Mouse (Mus musculus) heart, embryonic 13.5 days (tissue): ENCODE data around the gene Rad51b. TPM values are rescaled to one million over a fixed set of nuclear protein-coding genes. Genes with fewer than 3 reads are reported as not detected.

ENCODE experiments used
- ATAC-seq: fragments of 200-750 bp; cut with Nextera tagmentation; 2 replicates; pipeline ENCODE4 v1.8.0; 2017; ENCODE audit warnings: moderate TSS enrichment; ENCODE audit not compliant: insufficient number of reproducible peaks, low FRiP score, low TSS enrichment; ENCODE audit errors: extremely low read depth
- H3K27ac ChIP-seq: fragments of 300-500 bp; sonication (generic); replicated peaks from 2 replicates; pipeline ENCODE4 v1.5.1; 2015; ENCODE audit warnings: moderate library complexity, mild to moderate bottlenecking, inconsistent platforms
- H3K27me3 ChIP-seq: fragments of 300-500 bp; sonication (generic); replicated peaks from 2 replicates; pipeline ENCODE4 v1.6.1; 2015; ENCODE audit warnings: mild to moderate bottlenecking, inconsistent platforms
- H3K36me3 ChIP-seq: fragments of 300-500 bp; sonication (generic); 2 replicates; pipeline ENCODE4 v1.6.1; 2015; ENCODE audit warnings: mild to moderate bottlenecking, inconsistent platforms
- H3K4me1 ChIP-seq: fragments of 300-500 bp; sonication (generic); 2 replicates; pipeline ENCODE4 v1.6.1; 2015; ENCODE audit warnings: inconsistent platforms
- H3K4me2 ChIP-seq: fragments of 300-500 bp; sonication (generic); 2 replicates; pipeline ENCODE4 v1.6.1; 2015; ENCODE audit warnings: inconsistent platforms, mild to moderate bottlenecking, moderate library complexity
- H3K4me3 ChIP-seq: fragments of 300-500 bp; sonication (generic); 2 replicates; pipeline ENCODE4 v1.5.1; 2015; ENCODE audit warnings: moderate library complexity, mild to moderate bottlenecking, inconsistent platforms
- H3K9ac ChIP-seq: fragments of 300-500 bp; sonication (generic); 2 replicates; pipeline ENCODE4 v1.6.1; 2015; ENCODE audit warnings: inconsistent platforms, mild to moderate bottlenecking, moderate library complexity
- H3K9me3 ChIP-seq: fragments of 300-500 bp; sonication (generic); 2 replicates; pipeline ENCODE4 v1.6.1; 2016; ENCODE audit warnings: inconsistent platforms
- WGBS: fragments of 180-500 bp; shearing (Covaris S2); methylation state at CpG from one replicate; pipeline ENCODE4 v1.1.7; 2015; ENCODE audit warnings: mixed read lengths; 5-methylcytosine and 5-hydroxymethylcytosine counted together
- polyA plus RNA-seq: library from polyadenylated mRNA; unstranded; fragments of >200 nt; fragmentation: Nextera tagmentation; extraction: Ambion mirVana; gene quantifications from 2 replicates; pipeline ENCODE4 v1.2.1, GENCODE M21; 2015

The Rad51b gene
- polyA plus RNA-seq, 1 experiment from 2014 or later, result 4.8 TPM

GRCm38 (mm10) chr12:79808426-79809398 is 511.6 kb downstream of the Rad51b start:
- 0 out of 2 replicates have a peak overlapping the region, but pooled peaks have one; percentile 12 for H3K27ac ChIP-seq
- 83% methylated on average over 18 of the region's 18 CpGs for WGBS
- H3K9me3 ChIP-seq, result no peaks in the 10 kb centered on the region

GRCm38 (mm10) chr12:79809518-79809917 is 512.4 kb downstream of the Rad51b start:
- Histone ChIP-seq H3K9ac (no peak overlapping the region), H3K4me1 (peaks cover 28% of the 10 kb centered on the region), H3K36me3 (no peaks in the 10 kb centered on the region), H3K27me3 (no peaks in the 10 kb centered on the region), H3K27ac (no peak overlapping the region), H3K9me3 (no peaks in the 10 kb centered on the region), H3K4me2 (no peak overlapping the region), H3K4me3 (no peak overlapping the region)
- 84% methylated on average over 5 of the region's 5 CpGs for WGBS
- no peak for ATAC-seq

More at GRCm38 (mm10) chr12:79808426-79809398, 511.6 kb downstream of the Rad51b start:
- Histone ChIP-seq H3K4me2 (no peak overlapping the region), H3K4me3 (no peak overlapping the region), H3K36me3 (no peaks in the 10 kb centered on the region), H3K27me3 (no peaks in the 10 kb centered on the region), H3K4me1 (peaks cover 24% of the 10 kb centered on the region), H3K9ac (no peak overlapping the region)
- ATAC-seq, result no peak

GRCm38 (mm10) chr12:79812422-79812821 is 515.3 kb downstream of the Rad51b start:
- H3K4me2 ChIP-seq, result no peak overlapping the region
- ATAC-seq, result no peak
- H3K36me3 ChIP-seq, result no peaks in the 10 kb centered on the region
- H3K4me1 ChIP-seq, result peaks cover 23% of the 10 kb centered on the region
- WGBS, result 82% methylated on average over 8 of the region's 8 CpGs
- no peak overlapping the region for H3K4me3 ChIP-seq
- H3K9ac ChIP-seq, result no peak overlapping the region
- no peaks in the 10 kb centered on the region for H3K27me3 ChIP-seq
- H3K9me3 ChIP-seq, result no peaks in the 10 kb centered on the region
- H3K27ac ChIP-seq, result no peak overlapping the region

DNA sequence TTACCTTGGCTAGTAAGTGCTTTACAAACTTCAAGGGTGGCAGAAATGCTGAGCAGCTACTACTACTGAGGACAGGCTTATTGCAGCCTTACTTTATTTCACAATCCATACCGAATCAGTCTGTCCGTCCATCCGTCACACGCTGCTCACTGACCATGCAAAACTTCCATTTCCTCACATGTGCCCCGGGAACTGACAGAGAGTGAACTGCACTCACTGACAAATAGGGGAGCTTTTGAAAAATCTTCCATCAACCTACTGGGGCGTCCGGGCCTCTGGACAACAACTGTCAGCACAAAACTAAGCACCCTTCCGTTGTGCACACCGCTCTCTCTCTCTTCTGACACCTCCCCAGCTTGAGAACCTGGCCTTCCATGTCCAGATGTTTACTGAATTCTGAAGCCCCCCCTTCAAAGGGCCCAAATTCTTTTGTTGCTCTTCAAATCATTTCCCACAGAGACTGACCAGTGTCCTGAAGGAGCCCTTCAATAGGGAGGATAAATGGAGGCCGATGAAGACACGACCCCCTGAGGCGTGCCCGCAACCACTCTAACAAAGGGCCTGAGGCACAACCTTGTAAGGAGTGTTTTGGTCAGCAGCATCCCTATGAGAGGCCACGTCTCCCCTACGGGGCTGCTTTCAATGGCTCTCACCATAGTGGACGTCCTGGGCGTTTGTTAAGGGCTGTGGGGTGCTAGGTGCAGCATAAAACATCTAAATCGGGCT is 515.9 kb downstream of the Rad51b start:
- Histone ChIP-seq H3K9ac (no peak overlapping the region), H3K4me2 (no peak overlapping the region), H3K4me1 (peaks cover 20% of the 10 kb centered on the region), H3K9me3 (no peaks in the 10 kb centered on the region), H3K27me3 (no peaks in the 10 kb centered on the region), H3K4me3 (no peak overlapping the region), H3K36me3 (no peaks in the 10 kb centered on the region), H3K27ac (no peak overlapping the region)
- ATAC-seq, result no peak
- 79% methylated on average over 18 of the region's 18 CpGs for WGBS

GRCm38 (mm10) chr12:79813566-79814305 is 516.7 kb downstream of the Rad51b start:
- Histone ChIP-seq H3K4me2 (no peak overlapping the region), H3K27ac (no peak overlapping the region), H3K27me3 (no peaks in the 10 kb centered on the region), H3K4me3 (no peak overlapping the region), H3K36me3 (no peaks in the 10 kb centered on the region), H3K9me3 (no peaks in the 10 kb centered on the region), H3K4me1 (peaks cover 16% of the 10 kb centered on the region), H3K9ac (no peak overlapping the region)
- no peak for ATAC-seq
- 62% methylated on average over 8 of the region's 8 CpGs for WGBS

DNA sequence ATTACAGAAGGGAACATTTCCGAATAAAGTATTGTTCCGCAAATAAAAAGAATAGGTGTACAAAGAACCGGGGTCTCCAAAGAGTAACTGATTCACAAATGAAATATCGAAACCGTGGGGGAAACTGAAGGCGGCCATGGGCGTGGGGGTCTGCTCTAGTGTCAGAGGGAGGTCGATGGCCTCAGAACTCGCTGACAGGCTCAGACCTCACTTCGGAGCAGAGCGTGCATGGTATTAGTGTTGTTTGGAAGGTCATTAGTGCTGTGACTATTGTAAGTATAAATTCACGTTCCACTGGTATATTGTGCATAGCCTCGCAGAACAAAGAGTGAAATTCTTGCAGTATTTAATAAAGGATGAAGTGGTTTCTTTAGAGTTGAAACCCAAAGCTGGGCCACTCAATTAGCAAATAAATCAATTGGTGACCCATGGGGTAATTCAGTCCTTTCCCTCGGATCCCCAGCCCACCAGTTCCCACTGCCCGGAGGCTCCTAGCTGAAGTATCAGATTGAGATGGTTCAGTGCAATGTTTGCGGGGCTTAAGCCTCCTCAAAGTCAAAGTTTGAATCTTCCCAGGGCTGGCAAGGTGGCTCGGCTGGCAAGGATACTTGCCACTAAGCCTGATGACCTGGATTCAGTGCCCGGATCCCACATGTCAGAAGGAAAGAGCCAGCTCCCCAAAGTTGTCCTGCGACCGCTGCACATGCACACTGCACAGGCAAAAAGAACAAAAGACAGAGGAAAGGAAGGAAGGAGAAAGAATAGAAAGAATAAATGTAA is 517.4 kb downstream of the Rad51b start:
- ATAC-seq, result no peak
- 83% methylated on average over 20 of the region's 20 CpGs for WGBS
- Histone ChIP-seq H3K9me3 (no peaks in the 10 kb centered on the region), H3K36me3 (no peaks in the 10 kb centered on the region), H3K9ac (no peak overlapping the region), H3K27me3 (no peaks in the 10 kb centered on the region), H3K4me2 (no peak overlapping the region), H3K4me1 (peaks cover 14% of the 10 kb centered on the region), H3K27ac (no peak overlapping the region), H3K4me3 (no peak overlapping the region)

DNA sequence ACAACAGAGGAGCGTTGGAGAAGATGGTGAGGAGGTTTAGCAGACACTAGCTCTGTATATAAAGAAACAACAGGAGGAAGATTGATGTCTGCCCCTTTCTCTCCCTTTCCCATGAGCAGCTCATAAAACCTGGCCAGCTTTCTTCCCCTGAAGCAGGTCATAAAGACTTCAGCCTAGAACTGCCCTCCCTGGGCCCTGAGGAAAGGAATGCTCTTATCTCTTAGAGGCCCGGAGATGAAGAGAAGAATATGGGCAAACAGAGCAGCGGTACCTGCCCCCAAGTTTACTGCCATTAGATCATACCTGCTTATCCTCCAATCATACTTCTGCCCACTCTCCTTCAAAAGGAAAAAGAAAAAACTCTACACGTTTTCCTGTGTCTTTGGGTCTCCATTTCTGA is 519.2 kb downstream of the Rad51b start:
- no peak overlapping the region for H3K9ac ChIP-seq
- H3K4me3 ChIP-seq, result no peak overlapping the region
- H3K36me3 ChIP-seq, result no peaks in the 10 kb centered on the region
- H3K27ac ChIP-seq, result no peak overlapping the region
- H3K4me1 ChIP-seq, result peaks cover 16% of the 10 kb centered on the region
- no peaks in the 10 kb centered on the region for H3K27me3 ChIP-seq
- WGBS, result 38% methylated on average over 4 of the region's 4 CpGs
- ATAC-seq, result no peak
- no peak overlapping the region for H3K4me2 ChIP-seq
- no peaks in the 10 kb centered on the region for H3K9me3 ChIP-seq

DNA sequence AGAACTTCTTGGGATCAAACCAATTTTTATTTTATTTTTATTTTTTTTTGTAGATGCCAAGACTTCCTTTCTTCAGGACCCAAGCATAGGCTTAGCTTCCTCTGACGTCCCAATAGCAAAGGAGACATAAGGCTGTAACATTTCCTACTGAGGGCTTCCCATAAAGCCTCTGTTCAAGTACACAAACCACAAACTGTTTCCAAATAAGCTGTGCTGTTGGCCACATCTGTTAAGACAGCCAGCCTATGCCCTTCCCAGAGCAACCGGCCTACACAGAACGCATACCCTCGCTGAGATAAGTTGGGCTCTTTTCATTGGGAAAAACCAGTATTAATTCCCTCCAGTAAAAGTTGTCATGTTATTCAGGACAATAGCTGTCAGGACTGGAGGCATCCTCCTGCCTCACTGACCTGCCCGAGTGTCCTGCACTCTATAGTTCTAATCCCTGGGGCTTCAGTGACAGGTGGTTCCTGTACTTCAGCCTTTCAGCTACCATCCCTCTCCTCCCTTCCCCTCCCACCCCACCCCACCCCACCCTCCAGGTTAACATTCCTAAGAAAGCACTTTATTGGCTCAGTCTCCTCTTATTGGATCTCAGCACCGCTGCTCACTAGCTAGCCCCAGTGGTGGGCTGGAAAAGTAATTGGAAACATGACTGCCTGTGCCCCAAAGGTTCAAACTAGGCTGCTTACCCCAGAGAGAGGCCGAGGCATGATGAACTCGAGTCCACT is 523.3 kb downstream of the Rad51b start:
- Histone ChIP-seq H3K9me3 (no peaks in the 10 kb centered on the region), H3K4me3 (no peak overlapping the region), H3K27me3 (no peaks in the 10 kb centered on the region), H3K4me1 (peaks cover 23% of the 10 kb centered on the region), H3K36me3 (no peaks in the 10 kb centered on the region), H3K9ac (no peak overlapping the region), H3K27ac (no peak overlapping the region), H3K4me2 (no peak overlapping the region)
- 84% methylated on average over 8 of the region's 8 CpGs for WGBS
- ATAC-seq, result no peak

DNA sequence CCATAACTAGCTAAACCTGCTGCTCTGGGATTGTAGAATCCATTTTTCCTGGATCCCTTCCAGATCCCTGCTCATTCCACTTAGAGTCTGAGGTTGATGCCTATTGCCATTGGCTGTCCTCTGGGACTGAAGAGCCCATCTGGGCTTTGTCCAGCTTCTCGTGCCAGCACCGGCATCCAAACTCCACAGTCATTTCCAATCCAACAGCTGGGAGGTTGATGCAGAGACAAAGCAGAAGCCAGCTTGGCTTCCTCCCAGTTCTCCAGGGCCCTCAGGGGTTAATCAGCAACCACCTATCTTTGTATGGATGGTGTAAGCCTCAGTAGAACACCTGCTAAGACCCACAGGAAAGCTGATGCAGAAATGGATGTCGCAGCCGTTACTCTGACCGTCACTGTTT is 524.8 kb downstream of the Rad51b start:
- Histone ChIP-seq H3K4me3 (no peak overlapping the region), H3K4me2 (no peak overlapping the region), H3K9me3 (no peaks in the 10 kb centered on the region), H3K27ac (peak overlapping the region; percentile 64), H3K4me1 (peaks cover 28% of the 10 kb centered on the region), H3K36me3 (no peaks in the 10 kb centered on the region), H3K9ac (no peak overlapping the region), H3K27me3 (no peaks in the 10 kb centered on the region)
- WGBS, result 68% methylated on average over 5 of the region's 5 CpGs
- no peak; the same call in 1 of the 2 replicates for ATAC-seq

GRCm38 (mm10) chr12:79822401-79822800 is 525.3 kb downstream of the Rad51b start:
- Histone ChIP-seq H3K9me3 (no peaks in the 10 kb centered on the region), H3K9ac (no peak overlapping the region), H3K27ac (peak overlapping the region; percentile 64), H3K4me3 (no peak overlapping the region), H3K36me3 (no peaks in the 10 kb centered on the region), H3K27me3 (no peaks in the 10 kb centered on the region), H3K4me1 (peaks cover 33% of the 10 kb centered on the region), H3K4me2 (no peak overlapping the region)
- WGBS, result 61% methylated on average over 2 of the region's 2 CpGs
- ATAC-seq, result no peak
